Mouse (Mus musculus): ENCODE results near the gene Fmo3. TPM values are rescaled to one million over a fixed set of nuclear protein-coding genes. Genes with fewer than 3 reads are reported as not detected.

The Fmo3 gene
- not detected for total RNA-seq (2023)

GRCm38 (mm10) chr1:162984428-162984827 lies at the start of gene Fmo3:
Gene Fmo3, minus strand, starts transcription at chr1:162984528.

DNA sequence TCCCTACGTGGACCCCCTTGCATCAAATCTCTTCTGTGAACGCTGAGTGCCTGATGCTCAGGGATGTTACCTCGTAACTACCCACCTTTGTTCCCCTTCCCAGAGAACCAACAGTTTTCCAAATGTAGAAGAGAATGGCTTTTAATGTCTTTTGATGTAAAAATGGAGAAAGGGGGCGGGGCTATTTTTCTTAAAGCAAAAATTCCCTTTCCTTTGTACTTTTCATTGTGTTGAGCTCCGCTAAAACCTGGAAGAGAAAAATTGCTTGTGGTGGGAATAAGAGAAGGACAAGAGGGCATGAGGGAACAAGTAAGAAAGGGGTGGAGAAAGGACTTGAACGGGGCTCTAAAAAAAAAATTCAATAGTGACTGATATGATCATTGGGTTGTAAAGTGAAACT lies 46.9 kb downstream of the Fmo3 start, which contains the start of gene Fmo6:
Fmo6 (minus strand) TSS at position 101 of the 400 bp plus-strand sequence.

Other genes with a start within 250 kb of the Fmo3 start
- gene Prrc2c, start 244.0 kb downstream of the Fmo3 start, total RNA-seq (2023), result 501 TPM
- not detected for gene Fmo4, start 170.6 kb downstream of the Fmo3 start, total RNA-seq (2023)
- gene Fmo1, start 117.9 kb downstream of the Fmo3 start, total RNA-seq (2023), result not detected
- gene Fmo2, start 85.8 kb downstream of the Fmo3 start, total RNA-seq (2023), result not detected
- gene Fmo6, start 47.0 kb downstream of the Fmo3 start, total RNA-seq (2023), result not detected
- gene Mroh9, start 101.1 kb upstream of the Fmo3 start, total RNA-seq (2023), result not detected

Measured in CD8-positive naive resting alpha-beta T cell, adult 57 days (primary cell).